Mouse (Mus musculus) brain, adult 2 months (tissue): Measurements from ENCODE around the gene 1700001C02Rik.

Source experiments
- DNase-seq: peaks from one replicate; pipeline ENCODE4 v3.0.0; 2011; ENCODE audit warnings: low read depth, low spot score

1700001C02Rik gene

DNA sequence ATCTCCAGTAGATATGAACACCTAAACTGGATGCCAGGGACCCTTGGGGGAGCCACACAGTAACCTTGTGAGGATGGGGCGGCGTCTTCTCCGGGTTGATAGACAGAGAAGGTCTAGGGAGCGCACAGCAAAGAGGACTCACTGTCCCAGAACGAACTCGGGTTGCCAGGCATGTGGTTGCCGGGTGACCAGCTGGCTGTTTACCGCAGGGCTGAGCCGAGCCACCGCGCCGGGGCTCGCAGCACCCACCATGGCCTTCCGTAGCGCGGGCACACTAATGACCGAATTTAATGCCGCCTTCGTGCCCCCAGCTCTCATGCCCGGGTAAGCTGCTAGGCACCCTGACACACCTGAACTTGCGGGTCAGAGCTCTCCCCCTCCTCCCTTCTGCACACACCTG lies at the start of gene 1700001C02Rik:
TSS of gene 1700001C02Rik (plus strand) at position 187 of the 400 bp plus-strand sequence.
- DNase-seq = no peak

- no peak for DNase-seq
Measured at GRCm38 (mm10) chr5:30416665-30417064, 49.2 kb upstream of the 1700001C02Rik start.

- no peak for DNase-seq
Measured at GRCm38 (mm10) chr5:30423121-30423520, 42.7 kb upstream of the 1700001C02Rik start.

DNA sequence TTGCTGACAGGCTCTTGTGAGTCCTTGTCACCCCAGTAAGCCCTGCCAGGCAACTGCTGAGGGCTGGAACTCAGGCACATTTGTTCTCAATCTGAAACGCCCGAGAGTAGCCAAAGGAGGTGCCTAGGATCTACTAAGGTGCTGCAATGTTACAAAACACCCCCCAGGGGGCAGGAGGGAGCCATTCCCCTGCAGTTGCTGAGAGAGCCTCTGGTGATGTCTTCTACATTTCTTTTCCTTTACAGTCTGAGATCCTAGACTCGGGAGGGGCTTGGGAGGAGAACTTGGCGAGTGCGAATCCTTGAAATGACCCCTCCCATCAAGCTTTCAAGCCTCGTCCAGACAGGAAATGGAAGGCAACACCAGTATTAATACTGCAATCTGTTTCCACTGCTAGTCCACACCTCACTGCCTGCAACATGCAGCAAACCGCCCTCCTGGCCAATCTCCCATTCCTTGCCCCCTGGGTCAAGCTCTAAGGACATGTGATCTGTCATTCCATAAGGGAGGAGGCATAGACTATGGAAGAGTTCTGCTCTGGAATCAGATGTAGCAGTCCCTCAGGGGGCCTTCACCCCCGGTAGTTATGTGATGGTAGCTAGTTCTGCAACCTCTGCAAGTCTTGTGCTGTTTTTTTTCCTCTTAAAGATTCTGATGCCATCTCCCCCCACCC lies 42.1 kb upstream of the 1700001C02Rik start:
- peak; percentile 75 for DNase-seq

GRCm38 (mm10) chr5:30427406-30427805 lies 38.4 kb upstream of the 1700001C02Rik start:
- DNase-seq = no peak

DNA sequence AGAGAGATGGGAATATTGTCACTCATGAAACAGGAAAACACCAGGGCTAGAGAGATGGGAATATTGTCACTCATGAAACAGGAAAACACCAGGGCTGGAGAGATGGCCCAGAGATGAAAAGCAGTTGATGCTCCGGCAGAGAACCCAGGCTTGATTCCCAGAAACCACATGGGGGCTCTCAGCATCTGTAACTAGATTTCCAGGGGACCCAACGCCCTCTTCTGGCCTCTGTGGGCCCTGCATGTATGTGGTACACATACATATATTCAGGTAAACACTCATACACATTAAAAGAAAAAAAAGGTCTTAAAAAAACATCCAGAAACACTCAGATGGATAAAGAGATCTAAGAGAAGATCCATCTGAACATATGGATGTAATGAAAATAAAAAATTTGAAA lies 26.9 kb upstream of the 1700001C02Rik start:
- no peak for DNase-seq

DNA sequence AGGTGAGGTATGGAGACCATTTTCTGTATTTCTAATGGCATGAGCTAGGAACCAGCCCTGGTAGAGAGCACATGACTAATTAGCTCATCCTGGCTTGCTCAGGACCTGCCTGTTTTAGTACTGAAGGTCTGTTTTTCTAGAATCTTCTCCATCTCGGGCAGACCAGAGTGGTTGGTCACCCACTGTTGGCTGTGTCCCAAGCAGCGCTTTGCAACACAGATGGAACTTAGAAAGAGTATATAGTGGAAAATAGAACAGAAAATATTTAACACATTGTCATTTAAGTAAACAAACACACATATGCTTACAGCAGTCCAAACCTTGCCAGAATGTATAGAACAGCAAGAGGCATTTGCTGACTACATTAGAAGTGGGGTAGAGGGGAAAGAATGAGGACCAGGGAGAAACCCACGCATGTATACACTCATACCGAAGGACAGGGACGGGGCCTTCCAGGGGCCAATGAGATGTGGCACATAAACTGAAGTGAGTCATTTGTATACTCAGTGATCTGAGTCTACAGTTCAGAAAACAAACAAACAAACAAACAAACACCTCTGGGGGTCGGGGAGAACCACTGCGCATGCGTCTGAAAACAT lies 25.4 kb upstream of the 1700001C02Rik start:
- DNase-seq = no peak

DNA sequence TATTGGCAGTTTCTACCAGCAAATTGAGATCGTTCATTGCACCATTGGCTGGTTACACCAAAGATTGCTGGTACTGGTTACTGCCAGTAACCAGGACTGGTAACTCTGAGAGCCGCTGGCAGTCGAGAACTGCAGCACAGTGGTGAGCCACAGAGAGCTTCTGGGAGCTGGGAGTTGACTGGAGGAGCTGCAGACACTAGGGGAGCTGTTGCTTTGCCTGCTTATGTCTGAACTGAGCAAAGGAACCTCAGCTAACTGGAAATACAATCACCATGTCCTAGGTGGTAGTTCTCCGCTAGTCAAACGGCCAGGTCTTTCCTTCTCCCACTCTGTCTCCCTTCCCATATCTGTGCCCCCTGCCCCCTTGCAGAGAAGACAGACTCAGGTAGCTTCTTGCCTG lies 23.7 kb upstream of the 1700001C02Rik start:
- peak; percentile 66 for DNase-seq

GRCm38 (mm10) chr5:30444327-30444895 lies 21.4 kb upstream of the 1700001C02Rik start:
- no peak for DNase-seq

DNA sequence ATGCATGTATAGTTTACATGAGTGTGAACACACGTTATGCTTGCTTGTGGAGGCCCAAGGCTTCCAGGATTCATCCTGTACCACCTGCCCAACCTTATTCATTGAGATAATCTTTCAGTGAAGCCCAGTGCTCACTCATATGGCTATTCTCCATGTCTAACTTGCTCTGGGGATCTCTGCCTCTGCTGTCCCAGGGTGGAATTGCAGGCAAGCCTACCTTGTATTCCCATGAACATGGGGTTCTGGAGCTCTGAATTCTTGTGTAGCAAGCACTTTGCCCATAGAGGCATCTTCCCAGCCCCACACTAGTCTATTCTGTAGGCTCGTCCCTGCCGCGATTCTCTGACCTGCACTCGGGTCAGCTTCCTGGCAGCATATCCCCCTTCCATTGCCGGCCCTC lies 9.8 kb upstream of the 1700001C02Rik start:
- DNase-seq = peak; percentile 57

GRCm38 (mm10) chr5:30460155-30460554 lies 5.7 kb upstream of the 1700001C02Rik start:
- DNase-seq = peak; percentile 29

DNA sequence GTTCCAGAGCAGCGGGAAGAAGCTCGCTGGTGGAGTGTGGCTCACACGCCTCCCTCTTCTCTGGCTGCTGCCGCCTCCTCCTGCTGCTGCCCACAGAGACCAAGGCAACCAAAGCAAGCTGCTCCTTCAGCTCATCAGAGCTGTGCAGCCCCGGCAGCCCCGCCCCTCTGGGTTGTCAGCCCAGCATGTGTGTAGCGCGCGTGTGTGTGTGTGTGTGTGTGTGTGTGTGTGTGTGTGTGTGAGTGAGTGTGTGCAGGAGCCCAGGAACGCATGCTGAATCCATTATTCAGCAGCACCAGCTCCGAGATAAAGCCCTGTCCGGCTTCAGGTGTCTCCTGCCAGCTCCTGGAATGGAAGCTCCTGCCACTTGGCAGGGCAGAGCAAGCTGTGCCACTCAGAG lies 4.0 kb upstream of the 1700001C02Rik start, which contains the start of gene Otof:
TSS of gene Otof (minus strand) at position 112 of the 400 bp plus-strand sequence.
- peak; percentile 90 for DNase-seq

GRCm38 (mm10) chr5:30466315-30466714 lies 468 bp downstream of the 1700001C02Rik start:
- DNase-seq = peak; percentile 22

DNA sequence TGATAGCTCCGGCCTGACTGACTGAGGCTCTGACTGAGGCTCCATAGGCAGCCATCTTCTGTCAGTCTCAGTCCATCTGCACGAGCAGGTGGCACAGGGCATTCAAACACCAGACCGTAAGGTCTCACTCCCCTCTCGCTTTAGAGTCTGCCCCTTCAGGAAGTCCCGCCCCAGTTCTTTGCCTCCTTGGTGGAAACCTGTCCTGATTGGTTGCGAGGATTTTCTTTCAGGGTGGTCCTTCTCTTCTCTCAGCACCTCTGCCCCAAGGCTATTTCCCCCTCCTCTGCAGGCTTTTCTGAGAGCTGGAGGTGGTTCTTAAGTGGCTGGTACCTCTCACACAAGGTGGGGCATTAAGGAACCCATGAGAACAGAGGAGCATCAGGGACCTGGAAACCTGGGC lies 4.6 kb downstream of the 1700001C02Rik start:
- DNase-seq = no peak

- no peak for DNase-seq
Measured at GRCm38 (mm10) chr5:30472148-30472547, 6.3 kb downstream of the 1700001C02Rik start.

DNA sequence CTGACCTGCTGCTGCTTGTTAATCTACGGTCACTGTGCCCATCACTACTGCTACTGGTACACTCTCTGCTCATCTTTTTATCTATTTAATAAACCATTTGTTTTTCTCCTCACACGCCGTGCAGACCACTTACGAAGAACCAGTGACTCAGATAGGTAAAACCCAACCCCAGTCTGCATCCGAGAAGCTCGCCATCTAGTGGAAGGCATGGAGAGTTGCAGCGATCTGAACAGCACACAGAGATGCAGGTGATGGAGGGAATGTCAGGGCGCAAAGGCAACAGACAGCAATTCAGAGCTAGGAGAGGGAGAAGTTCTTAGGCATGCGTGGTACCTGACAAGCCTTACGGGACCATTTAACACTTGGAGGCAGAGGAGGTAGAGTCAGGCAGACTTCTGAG lies 10.7 kb downstream of the 1700001C02Rik start:
- peak; percentile 69 for DNase-seq

DNA sequence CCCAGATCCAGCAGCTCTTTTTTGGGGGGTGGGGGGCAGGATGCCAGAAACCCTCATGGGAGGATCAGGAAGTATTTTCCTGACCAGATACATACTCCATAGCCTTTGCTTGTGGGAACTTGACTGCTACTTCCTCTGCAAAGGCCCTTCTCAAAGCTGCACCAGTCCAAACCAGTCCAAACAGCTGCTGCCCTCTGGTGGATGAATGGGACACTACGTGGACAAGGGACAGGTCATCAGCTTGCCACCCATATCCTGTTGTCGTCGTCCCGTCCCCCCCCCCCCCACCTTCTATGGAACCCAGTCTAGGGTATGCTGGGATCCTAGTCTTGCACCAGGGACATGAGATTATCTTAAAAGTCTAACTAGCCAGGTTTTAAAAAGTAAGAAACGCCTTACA lies 16.5 kb downstream of the 1700001C02Rik start:
- peak; percentile 78 for DNase-seq

DNA sequence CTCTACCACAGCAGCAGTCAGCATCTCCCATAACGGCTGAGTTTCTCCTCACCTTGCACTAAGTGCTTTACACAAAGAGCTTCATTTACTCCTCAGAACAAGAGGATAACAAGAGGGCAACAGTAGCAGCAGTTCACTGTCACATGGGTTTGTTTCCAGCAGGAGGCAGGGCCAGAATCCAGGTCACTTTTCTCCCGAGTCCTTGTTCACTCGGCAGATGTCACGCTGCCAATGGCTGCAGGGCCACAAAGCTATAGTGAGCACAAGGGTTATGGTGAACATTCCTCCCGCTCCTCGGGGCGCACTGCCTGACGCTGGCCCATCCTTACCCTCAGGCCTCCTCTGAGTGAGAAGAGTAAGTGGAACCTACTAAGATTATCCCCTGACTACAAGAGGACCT lies 17.7 kb downstream of the 1700001C02Rik start:
- DNase-seq = peak; percentile 35

DNA sequence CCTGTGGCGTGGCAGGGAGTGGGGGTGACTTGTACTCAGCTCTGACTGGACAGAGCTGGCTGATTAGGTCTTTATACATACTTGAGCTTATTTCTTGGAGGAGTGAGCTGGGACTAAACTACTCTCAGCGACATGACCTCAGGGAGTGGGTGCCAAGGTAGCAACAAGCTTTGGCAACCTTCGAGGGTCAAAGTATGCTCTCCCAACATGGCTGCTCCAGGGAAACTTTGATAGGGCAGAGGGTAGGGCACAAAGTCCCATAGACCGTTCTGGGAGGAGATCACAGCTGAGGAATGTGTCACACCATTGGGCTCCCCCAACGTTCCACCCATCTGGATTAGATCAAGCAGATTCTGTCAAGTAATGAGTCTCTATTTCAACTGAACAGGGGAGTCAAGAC lies 18.7 kb downstream of the 1700001C02Rik start:
- DNase-seq = no peak

DNA sequence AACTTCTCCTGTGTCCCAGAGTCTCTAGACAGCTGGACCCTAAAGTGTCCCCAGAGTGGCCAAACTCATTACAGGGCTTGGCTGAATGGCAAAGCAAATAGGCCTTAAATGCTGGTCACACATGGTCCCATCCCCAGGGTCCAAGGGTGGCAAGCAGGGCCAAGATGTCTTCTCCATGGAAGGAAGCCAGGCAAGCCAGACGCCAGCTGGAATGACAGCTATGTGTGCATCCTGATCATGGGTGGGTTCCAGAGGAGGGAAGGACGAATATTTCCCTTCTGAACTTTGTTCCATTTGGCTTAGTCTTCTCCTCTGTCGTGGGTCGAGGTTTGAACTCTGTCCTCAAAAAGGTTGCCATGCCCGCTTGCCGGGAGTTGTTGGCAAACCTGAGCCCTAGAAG lies 19.3 kb downstream of the 1700001C02Rik start:
- no peak for DNase-seq

GRCm38 (mm10) chr5:30490215-30490614 lies 24.4 kb downstream of the 1700001C02Rik start:
- no peak for DNase-seq

- DNase-seq = peak; percentile 13
Measured at GRCm38 (mm10) chr5:30490845-30491244, 25.0 kb downstream of the 1700001C02Rik start.

GRCm38 (mm10) chr5:30493723-30494122 lies 27.9 kb downstream of the 1700001C02Rik start:
- DNase-seq = peak; percentile 22
